Mouse (Mus musculus): ENCODE data around the gene Gm20388.

- TF ChIP-seq CTCF (IDR thresholded peaks at IDR 0.05; ENCODE audit: low read depth) (no peak), EP300 (optimal IDR thresholded peaks at IDR 0.05) (no peak)
Measured at GRCm38 (mm10) chr8:120575801-120576200, 665.2 kb downstream of the Gm20388 start.
